Mouse (Mus musculus): ENCODE measurements at regions not wholly inside any gene's neighbourhood (a gene's known extent, or its start where the extent isn't known, plus 50 kb on each side); places are given as distances from the start of the nearest gene placed in this dataset.

- no peak for TF ChIP-seq MAX (IDR thresholded peaks at IDR 0.05; ENCODE audit: low read depth)
- no peak for TF ChIP-seq E2F4 (IDR thresholded peaks at IDR 0.05; ENCODE audit: insufficient read depth)
- no peak for TF ChIP-seq POLR2AphosphoS2 (IDR thresholded peaks at IDR 0.05; ENCODE audit: insufficient read length, low read depth)
- TF ChIP-seq REST (IDR thresholded peaks at IDR 0.05; ENCODE audit: insufficient read depth, insufficient read length): no peak
- no peak for TF ChIP-seq CEBPB (IDR thresholded peaks at IDR 0.05; ENCODE audit: insufficient read depth, poor library complexity, severe bottlenecking)
- no peak for TF ChIP-seq MYOG (IDR thresholded peaks at IDR 0.05; ENCODE audit: control insufficient read depth in 1 of 3, insufficient read depth in 1 of 3, insufficient read length in 2 of 3, low read depth in 2 of 3)
- TF ChIP-seq TCF12 (IDR thresholded peaks at IDR 0.05; ENCODE audit: insufficient read depth, poor library complexity, severe bottlenecking): no peak
- TF ChIP-seq POLR2A (IDR thresholded peaks at IDR 0.05; ENCODE audit: insufficient read length, low read depth): no peak
- H3K79me2 ChIP-seq (ENCODE audit: control insufficient read depth, insufficient read depth): no peaks in the 10 kb centered on the region
- H3ac ChIP-seq (ENCODE audit: control insufficient read depth, insufficient read length): no peak overlapping the region
- no peak overlapping the region for H3K4me2 ChIP-seq (ENCODE audit: low read depth)
- no peaks in the 10 kb centered on the region for H3K27me3 ChIP-seq (ENCODE audit: control insufficient read depth, insufficient read depth, insufficient read length)
- H3K36me3 ChIP-seq (ENCODE audit: control insufficient read depth, insufficient read depth): no peaks in the 10 kb centered on the region
- no peak overlapping the region for H3K4me3 ChIP-seq
Measured at GRCm38 (mm10) chr19:15158177-15158576, 560.3 kb upstream of the Tle4 start.

GRCm38 (mm10) chr19:15154693-15155092 is 556.8 kb upstream of the Tle4 start:
- TF ChIP-seq POLR2A (IDR thresholded peaks at IDR 0.05; ENCODE audit: insufficient read length, low read depth): no peak
- no peak for TF ChIP-seq REST (IDR thresholded peaks at IDR 0.05; ENCODE audit: insufficient read depth, insufficient read length)
- no peak for TF ChIP-seq TCF12 (IDR thresholded peaks at IDR 0.05; ENCODE audit: insufficient read depth, poor library complexity, severe bottlenecking)
- TF ChIP-seq SRF (IDR thresholded peaks at IDR 0.05; ENCODE audit: control insufficient read depth, insufficient read length, low read depth): no peak
- no peak for TF ChIP-seq E2F4 (IDR thresholded peaks at IDR 0.05; ENCODE audit: insufficient read depth)
- no peak for TF ChIP-seq CEBPB (IDR thresholded peaks at IDR 0.05; ENCODE audit: insufficient read depth, poor library complexity, severe bottlenecking)
- no peak for TF ChIP-seq USF1 (IDR thresholded peaks at IDR 0.05; ENCODE audit: low read depth)
- no peak for TF ChIP-seq POLR2AphosphoS2 (IDR thresholded peaks at IDR 0.05; ENCODE audit: insufficient read length, low read depth)
- no peak for TF ChIP-seq MYOG (IDR thresholded peaks at IDR 0.05; ENCODE audit: control insufficient read depth in 1 of 3, insufficient read depth in 1 of 3, insufficient read length in 2 of 3, low read depth in 2 of 3)
- no peak for TF ChIP-seq MYOD1 (IDR thresholded peaks at IDR 0.05; ENCODE audit: control insufficient read depth in 1 of 3, insufficient read length in 2 of 3, low read depth in 2 of 3)
- TF ChIP-seq MAX (IDR thresholded peaks at IDR 0.05; ENCODE audit: low read depth): no peak
- Histone ChIP-seq H3K4me3 (no peak overlapping the region), H3ac (ENCODE audit: control insufficient read depth, insufficient read length) (no peak overlapping the region), H3K27me3 (ENCODE audit: control insufficient read depth, insufficient read depth, insufficient read length) (no peaks in the 10 kb centered on the region), H3K4me2 (ENCODE audit: low read depth) (no peak overlapping the region), H3K79me2 (ENCODE audit: control insufficient read depth, insufficient read depth) (no peaks in the 10 kb centered on the region), H3K36me3 (ENCODE audit: control insufficient read depth, insufficient read depth) (no peaks in the 10 kb centered on the region)

GRCm38 (mm10) chr19:15146325-15146724 is 548.5 kb upstream of the Tle4 start:
- no peak overlapping the region for H3K4me2 ChIP-seq (ENCODE audit: low read depth)
- H3K36me3 ChIP-seq (ENCODE audit: control insufficient read depth, insufficient read depth): no peaks in the 10 kb centered on the region
- H3ac ChIP-seq (ENCODE audit: control insufficient read depth, insufficient read length): no peak overlapping the region
- H3K79me2 ChIP-seq (ENCODE audit: control insufficient read depth, insufficient read depth): no peaks in the 10 kb centered on the region
- H3K4me3 ChIP-seq: no peak overlapping the region
- TF ChIP-seq E2F4 (IDR thresholded peaks at IDR 0.05; ENCODE audit: insufficient read depth) (no peak), MAX (IDR thresholded peaks at IDR 0.05; ENCODE audit: low read depth) (no peak), CEBPB (IDR thresholded peaks at IDR 0.05; ENCODE audit: insufficient read depth, poor library complexity, severe bottlenecking) (no peak), USF1 (IDR thresholded peaks at IDR 0.05; ENCODE audit: low read depth) (no peak), POLR2A (IDR thresholded peaks at IDR 0.05; ENCODE audit: insufficient read length, low read depth) (no peak), POLR2AphosphoS2 (IDR thresholded peaks at IDR 0.05; ENCODE audit: insufficient read length, low read depth) (no peak), REST (IDR thresholded peaks at IDR 0.05; ENCODE audit: insufficient read depth, insufficient read length) (no peak), MYOD1 (IDR thresholded peaks at IDR 0.05; ENCODE audit: control insufficient read depth in 1 of 3, insufficient read length in 2 of 3, low read depth in 2 of 3) (no peak), SRF (IDR thresholded peaks at IDR 0.05; ENCODE audit: control insufficient read depth, insufficient read length, low read depth) (no peak), TCF12 (IDR thresholded peaks at IDR 0.05; ENCODE audit: insufficient read depth, poor library complexity, severe bottlenecking) (no peak), TCF3 (IDR thresholded peaks at IDR 0.05; ENCODE audit: insufficient read length, low read depth) (no peak)
- no peaks in the 10 kb centered on the region for H3K27me3 ChIP-seq (ENCODE audit: control insufficient read depth, insufficient read depth, insufficient read length)

- H3K4me2 ChIP-seq (ENCODE audit: low read depth): no peak overlapping the region
- TF ChIP-seq USF1 (IDR thresholded peaks at IDR 0.05; ENCODE audit: low read depth): no peak
- no peak for TF ChIP-seq REST (IDR thresholded peaks at IDR 0.05; ENCODE audit: insufficient read depth, insufficient read length)
- no peak for TF ChIP-seq MYOD1 (IDR thresholded peaks at IDR 0.05; ENCODE audit: control insufficient read depth in 1 of 3, insufficient read length in 2 of 3, low read depth in 2 of 3)
- no peak for TF ChIP-seq TCF3 (IDR thresholded peaks at IDR 0.05; ENCODE audit: insufficient read length, low read depth)
- H3K27me3 ChIP-seq (ENCODE audit: control insufficient read depth, insufficient read depth, insufficient read length): no peaks in the 10 kb centered on the region
- no peaks in the 10 kb centered on the region for H3K79me2 ChIP-seq (ENCODE audit: control insufficient read depth, insufficient read depth)
- no peak overlapping the region for H3ac ChIP-seq (ENCODE audit: control insufficient read depth, insufficient read length)
- H3K4me3 ChIP-seq: no peak overlapping the region
- H3K36me3 ChIP-seq (ENCODE audit: control insufficient read depth, insufficient read depth): no peaks in the 10 kb centered on the region
Measured at GRCm38 (mm10) chr19:15127122-15127521, 529.3 kb upstream of the Tle4 start.

- no peak for TF ChIP-seq MYOD1 (IDR thresholded peaks at IDR 0.05; ENCODE audit: control insufficient read depth in 1 of 3, insufficient read length in 2 of 3, low read depth in 2 of 3)
- no peak for TF ChIP-seq POLR2A (IDR thresholded peaks at IDR 0.05; ENCODE audit: insufficient read length, low read depth)
- TF ChIP-seq MAX (IDR thresholded peaks at IDR 0.05; ENCODE audit: low read depth): no peak
- TF ChIP-seq MYOG (IDR thresholded peaks at IDR 0.05; ENCODE audit: control insufficient read depth in 1 of 3, insufficient read depth in 1 of 3, insufficient read length in 2 of 3, low read depth in 2 of 3): no peak
- no peak for TF ChIP-seq TCF12 (IDR thresholded peaks at IDR 0.05; ENCODE audit: insufficient read depth, poor library complexity, severe bottlenecking)
- TF ChIP-seq POLR2AphosphoS2 (IDR thresholded peaks at IDR 0.05; ENCODE audit: insufficient read length, low read depth): no peak
- no peak overlapping the region for H3K4me2 ChIP-seq (ENCODE audit: low read depth)
- H3K4me3 ChIP-seq: no peak overlapping the region
- no peaks in the 10 kb centered on the region for H3K79me2 ChIP-seq (ENCODE audit: control insufficient read depth, insufficient read depth)
- no peaks in the 10 kb centered on the region for H3K27me3 ChIP-seq (ENCODE audit: control insufficient read depth, insufficient read depth, insufficient read length)
- no peak overlapping the region for H3ac ChIP-seq (ENCODE audit: control insufficient read depth, insufficient read length)
- no peaks in the 10 kb centered on the region for H3K36me3 ChIP-seq (ENCODE audit: control insufficient read depth, insufficient read depth)
Measured at GRCm38 (mm10) chr19:15108441-15109026, 510.7 kb upstream of the Tle4 start.
